Comparison of ENCODE assay signal across 8 mouse cellular contexts in the genomic region with DNA sequence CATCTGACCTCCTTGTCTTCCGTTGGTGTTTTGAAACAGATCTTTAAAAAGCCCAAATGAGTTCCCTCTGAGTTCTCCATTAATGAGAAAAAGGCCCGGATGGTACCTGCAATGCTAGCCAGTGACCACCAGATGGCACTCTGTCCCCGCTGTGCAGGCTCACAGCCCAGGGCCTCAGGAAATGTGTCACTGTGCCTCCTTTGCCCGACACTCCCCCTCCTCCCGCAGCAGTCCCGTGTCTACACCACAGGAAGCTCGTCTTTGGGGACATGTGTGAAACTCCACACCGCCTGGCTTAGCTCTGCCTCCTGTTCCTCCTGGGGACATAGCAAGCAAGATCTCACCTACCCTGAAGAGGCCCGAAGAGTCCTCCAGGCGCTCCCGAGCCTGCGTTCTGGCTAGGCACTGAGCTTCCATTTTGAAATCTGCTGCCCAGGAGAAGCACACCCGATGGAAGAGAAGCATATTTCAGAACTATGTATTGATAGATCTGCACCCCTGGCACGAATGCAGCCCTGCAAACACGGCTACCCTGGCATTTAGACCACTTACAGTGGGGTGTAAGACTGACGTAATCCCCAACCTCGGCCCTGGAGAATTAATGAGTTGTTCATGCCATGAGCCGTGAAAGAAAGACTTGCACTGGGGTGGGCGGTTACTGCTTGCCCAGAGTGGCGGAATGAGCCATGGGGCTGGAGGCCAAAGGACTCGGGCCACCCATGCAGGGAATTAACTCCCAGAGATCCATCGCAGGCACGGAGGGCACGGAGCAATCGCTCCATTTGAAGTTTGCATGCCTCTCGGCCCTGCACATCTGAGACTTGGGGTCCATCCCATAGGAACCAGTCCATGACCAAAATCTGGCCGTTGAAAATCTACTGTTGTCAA. TPM values are rescaled to one million over a fixed set of nuclear protein-coding genes. Genes with fewer than 3 reads are reported as not detected.
DNase-seq lines count a peak whose midpoint lies in the region; ATAC-seq lines count a peak whose summit lies in the region.

No protein-coding gene starts in this region.

- H3K4me1 ChIP-seq in hindbrain, embryonic 13.5 days (replicated peaks), result peaks cover 12% of the 10 kb centered on the region

- WGBS in hindbrain, embryonic 13.5 days, result 6% methylated on average over 27 of the region's 27 CpGs

- no peaks in the 10 kb centered on the region for H3K36me3 ChIP-seq in hindbrain, embryonic 13.5 days

- peak; percentile 93 for ATAC-seq in hindbrain, embryonic 13.5 days (ENCODE audit: low FRiP score)

- peak overlapping the region; percentile 90 for H3K27ac ChIP-seq in hindbrain, embryonic 13.5 days

- no peaks in the 10 kb centered on the region for H3K9me3 ChIP-seq in hindbrain, embryonic 13.5 days

- H3K4me3 ChIP-seq in hindbrain, embryonic 13.5 days, result peak overlapping the region; percentile 39

- H3K27me3 ChIP-seq in hindbrain, embryonic 13.5 days, result no peaks in the 10 kb centered on the region

- H3K4me2 ChIP-seq in hindbrain, embryonic 13.5 days, result peak overlapping the region; percentile 59

- H3K9ac ChIP-seq in hindbrain, embryonic 13.5 days, result peak overlapping the region; percentile 70

- DNase-seq in Muller cell, postnatal 12 days (ENCODE audit: inconsistent ontology term), result peak; percentile 93
- peak; percentile 94 to 96 for DNase-seq in cerebellum, postnatal 10 days
- DNase-seq in frontal cortex, postnatal 14 days (ENCODE audit: low spot score in 2 of 2), result peak; percentile 90 to 94
- DNase-seq in layer of hippocampus, postnatal 25 days (ENCODE audit: extremely low spot score in 1 of 2, low spot score in 1 of 2), result peak; percentile 88 to 95
- peak; percentile 94 for DNase-seq in lung, postnatal 25 days (ENCODE audit: low spot score)
- peak; percentile 97 for DNase-seq in retina, embryonic 14.5 days (ENCODE audit: low spot score)
- peak; percentile 88 for DNase-seq in thymus, postnatal 4 days

RNA-seq across cellular contexts. Expression of a gene that starts 22.9 kb away (rescaled TPM):
- polyA plus RNA-seq in hindbrain, embryonic 13.5 days (2015; fragmentation: Nextera tagmentation; extraction: Ambion mirVana), result 1.5 and 1.6 TPM in 2 replicates
- 1 to 10 TPM; 3.5 to 4.1 TPM for total RNA-seq in layer of hippocampus, postnatal 25 days (2021)

Comparison
In these comparisons a context has a peak if more than half of its experiments do, and no peak if none do; other contexts are left out.
1. Peak in every context shown above with its lines: DNase-seq, ATAC-seq, H3K4me3 ChIP-seq and H3K27ac ChIP-seq.